Mouse (Mus musculus): ENCODE results near the gene Gpc6. TPM values are rescaled to one million over a fixed set of nuclear protein-coding genes. Genes with fewer than 3 reads are reported as not detected.

Gene Gpc6
- polyA plus RNA-seq, 1 experiment from 2014 or later = 16.8 TPM

DNA sequence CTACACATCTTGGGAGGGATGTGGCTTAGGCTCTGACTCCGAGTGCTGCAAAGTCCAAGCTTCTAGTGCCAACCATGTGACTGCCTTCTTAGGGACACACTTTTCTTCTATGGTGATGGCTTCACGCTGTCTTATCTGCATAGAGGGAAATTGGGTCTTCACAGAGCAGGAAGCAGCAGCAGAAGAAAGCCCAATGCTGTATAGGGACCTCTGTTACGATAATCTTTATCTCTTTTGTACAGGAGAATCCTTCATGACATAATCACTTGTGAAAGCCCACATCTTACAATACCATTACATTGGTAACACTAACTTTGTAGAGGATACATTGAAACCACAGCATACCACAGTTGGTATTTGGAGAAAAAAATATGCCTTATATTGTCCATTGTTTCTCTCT lies 472.1 kb downstream of the Gpc6 start:
- Histone ChIP-seq H3K9ac (replicated peaks; ENCODE audit: low read length) (no peak overlapping the region), H3K27ac (replicated peaks; ENCODE audit: low read depth, low read length) (no peak overlapping the region), H3K4me1 (ENCODE audit: control insufficient read depth, insufficient read depth, low read length) (no peaks in the 10 kb centered on the region), H3K4me2 (ENCODE audit: low read length) (no peak overlapping the region), H3K9me3 (ENCODE audit: control insufficient read depth, low read length) (no peaks in the 10 kb centered on the region), H3K36me3 (ENCODE audit: control insufficient read depth, insufficient read depth, low read length) (no peaks in the 10 kb centered on the region), H3K4me3 (replicated peaks; ENCODE audit: low read depth, low read length) (no peak overlapping the region), H3K27me3 (ENCODE audit: control insufficient read depth, insufficient read depth, low read length) (no peaks in the 10 kb centered on the region)
- ATAC-seq (ENCODE audit: low FRiP score, low TSS enrichment) (no peak), DNase-seq (no peak)
- WGBS = 87% methylated on average over 3 of the region's 3 CpGs

- no peak overlapping the region for H3K4me3 ChIP-seq (replicated peaks; ENCODE audit: low read depth, low read length)
- no peaks in the 10 kb centered on the region for H3K4me1 ChIP-seq (ENCODE audit: control insufficient read depth, insufficient read depth, low read length)
- 78% methylated on average over 9 of the region's 9 CpGs for WGBS
- DNase-seq = no peak
- H3K9me3 ChIP-seq (ENCODE audit: control insufficient read depth, low read length) = no peaks in the 10 kb centered on the region
- H3K9ac ChIP-seq (replicated peaks; ENCODE audit: low read length) = no peak overlapping the region
- H3K27ac ChIP-seq (replicated peaks; ENCODE audit: low read depth, low read length) = no peak overlapping the region
- no peaks in the 10 kb centered on the region for H3K36me3 ChIP-seq (ENCODE audit: control insufficient read depth, insufficient read depth, low read length)
- no peak for ATAC-seq (ENCODE audit: low FRiP score, low TSS enrichment)
- no peaks in the 10 kb centered on the region for H3K27me3 ChIP-seq (ENCODE audit: control insufficient read depth, insufficient read depth, low read length)
- H3K4me2 ChIP-seq (ENCODE audit: low read length) = no peak overlapping the region
These were observed 482.9 kb downstream of the Gpc6 start for GRCm38 (mm10) chr14:117407824-117408524.

GRCm38 (mm10) chr14:117408525-117408835 lies 483.4 kb downstream of the Gpc6 start:
- no peak overlapping the region for H3K27ac ChIP-seq (replicated peaks; ENCODE audit: low read depth, low read length)
- no peak for ATAC-seq (ENCODE audit: low FRiP score, low TSS enrichment)
- no peak overlapping the region for H3K4me3 ChIP-seq (replicated peaks; ENCODE audit: low read depth, low read length)
- DNase-seq = no peak
- H3K4me2 ChIP-seq (ENCODE audit: low read length) = no peak overlapping the region
- H3K27me3 ChIP-seq (ENCODE audit: control insufficient read depth, insufficient read depth, low read length) = no peaks in the 10 kb centered on the region
- H3K9ac ChIP-seq (replicated peaks; ENCODE audit: low read length) = no peak overlapping the region
- H3K36me3 ChIP-seq (ENCODE audit: control insufficient read depth, insufficient read depth, low read length) = no peaks in the 10 kb centered on the region
- 91% methylated on average over 3 of the region's 3 CpGs for WGBS
- H3K4me1 ChIP-seq (ENCODE audit: control insufficient read depth, insufficient read depth, low read length) = no peaks in the 10 kb centered on the region
- no peaks in the 10 kb centered on the region for H3K9me3 ChIP-seq (ENCODE audit: control insufficient read depth, low read length)

- no peak for DNase-seq
- Histone ChIP-seq H3K27ac (replicated peaks; ENCODE audit: low read depth, low read length) (no peak overlapping the region), H3K4me1 (ENCODE audit: control insufficient read depth, insufficient read depth, low read length) (no peaks in the 10 kb centered on the region), H3K27me3 (ENCODE audit: control insufficient read depth, insufficient read depth, low read length) (no peaks in the 10 kb centered on the region), H3K36me3 (ENCODE audit: control insufficient read depth, insufficient read depth, low read length) (no peaks in the 10 kb centered on the region), H3K9ac (replicated peaks; ENCODE audit: low read length) (no peak overlapping the region), H3K4me2 (ENCODE audit: low read length) (no peak overlapping the region), H3K9me3 (ENCODE audit: control insufficient read depth, low read length) (no peaks in the 10 kb centered on the region), H3K4me3 (replicated peaks; ENCODE audit: low read depth, low read length) (no peak overlapping the region)
- 93% methylated on average over 2 of the region's 2 CpGs for WGBS
- no peak for ATAC-seq (ENCODE audit: low FRiP score, low TSS enrichment)
These were observed 484.7 kb downstream of the Gpc6 start for GRCm38 (mm10) chr14:117409778-117410177.

GRCm38 (mm10) chr14:117410511-117410910 lies 485.4 kb downstream of the Gpc6 start:
- WGBS = 95% methylated on average over 2 of the region's 2 CpGs
- Histone ChIP-seq H3K9me3 (ENCODE audit: control insufficient read depth, low read length) (no peaks in the 10 kb centered on the region), H3K4me2 (ENCODE audit: low read length) (no peak overlapping the region), H3K27ac (replicated peaks; ENCODE audit: low read depth, low read length) (no peak overlapping the region), H3K36me3 (ENCODE audit: control insufficient read depth, insufficient read depth, low read length) (no peaks in the 10 kb centered on the region), H3K9ac (replicated peaks; ENCODE audit: low read length) (no peak overlapping the region), H3K4me1 (ENCODE audit: control insufficient read depth, insufficient read depth, low read length) (no peaks in the 10 kb centered on the region), H3K4me3 (replicated peaks; ENCODE audit: low read depth, low read length) (no peak overlapping the region), H3K27me3 (ENCODE audit: control insufficient read depth, insufficient read depth, low read length) (no peaks in the 10 kb centered on the region)
- no peak for ATAC-seq (ENCODE audit: low FRiP score, low TSS enrichment)
- no peak for DNase-seq

- ATAC-seq (ENCODE audit: low FRiP score, low TSS enrichment) (no peak), DNase-seq (no peak)
- no peaks in the 10 kb centered on the region for H3K36me3 ChIP-seq (ENCODE audit: control insufficient read depth, insufficient read depth, low read length)
- no peaks in the 10 kb centered on the region for H3K27me3 ChIP-seq (ENCODE audit: control insufficient read depth, insufficient read depth, low read length)
- no peak overlapping the region for H3K4me2 ChIP-seq (ENCODE audit: low read length)
- no peak overlapping the region for H3K9ac ChIP-seq (replicated peaks; ENCODE audit: low read length)
- H3K4me1 ChIP-seq (ENCODE audit: control insufficient read depth, insufficient read depth, low read length) = no peaks in the 10 kb centered on the region
- H3K27ac ChIP-seq (replicated peaks; ENCODE audit: low read depth, low read length) = no peak overlapping the region
- no peak overlapping the region for H3K4me3 ChIP-seq (replicated peaks; ENCODE audit: low read depth, low read length)
- H3K9me3 ChIP-seq (ENCODE audit: control insufficient read depth, low read length) = no peaks in the 10 kb centered on the region
These were observed 489.9 kb downstream of the Gpc6 start for GRCm38 (mm10) chr14:117415045-117415444.

- ATAC-seq (ENCODE audit: low FRiP score, low TSS enrichment) (no peak), DNase-seq (no peak)
- no peak overlapping the region for H3K4me2 ChIP-seq (ENCODE audit: low read length)
- no peaks in the 10 kb centered on the region for H3K36me3 ChIP-seq (ENCODE audit: control insufficient read depth, insufficient read depth, low read length)
- H3K4me3 ChIP-seq (replicated peaks; ENCODE audit: low read depth, low read length) = no peak overlapping the region
- no peaks in the 10 kb centered on the region for H3K4me1 ChIP-seq (ENCODE audit: control insufficient read depth, insufficient read depth, low read length)
- WGBS = 64% methylated on average over 6 of the region's 6 CpGs
- no peaks in the 10 kb centered on the region for H3K27me3 ChIP-seq (ENCODE audit: control insufficient read depth, insufficient read depth, low read length)
- H3K27ac ChIP-seq (replicated peaks; ENCODE audit: low read depth, low read length) = no peak overlapping the region
- no peak overlapping the region for H3K9ac ChIP-seq (replicated peaks; ENCODE audit: low read length)
- no peaks in the 10 kb centered on the region for H3K9me3 ChIP-seq (ENCODE audit: control insufficient read depth, low read length)
These were observed 494.6 kb downstream of the Gpc6 start for GRCm38 (mm10) chr14:117419561-117420218.

GRCm38 (mm10) chr14:117421170-117421569 lies 496.1 kb downstream of the Gpc6 start:
- no peak overlapping the region for H3K9ac ChIP-seq (replicated peaks; ENCODE audit: low read length)
- 92% methylated on average over 3 of the region's 3 CpGs for WGBS
- no peaks in the 10 kb centered on the region for H3K4me1 ChIP-seq (ENCODE audit: control insufficient read depth, insufficient read depth, low read length)
- DNase-seq (no peak), ATAC-seq (ENCODE audit: low FRiP score, low TSS enrichment) (no peak)
- H3K36me3 ChIP-seq (ENCODE audit: control insufficient read depth, insufficient read depth, low read length) = no peaks in the 10 kb centered on the region
- no peak overlapping the region for H3K4me3 ChIP-seq (replicated peaks; ENCODE audit: low read depth, low read length)
- H3K27me3 ChIP-seq (ENCODE audit: control insufficient read depth, insufficient read depth, low read length) = no peaks in the 10 kb centered on the region
- H3K27ac ChIP-seq (replicated peaks; ENCODE audit: low read depth, low read length) = no peak overlapping the region
- no peaks in the 10 kb centered on the region for H3K9me3 ChIP-seq (ENCODE audit: control insufficient read depth, low read length)
- H3K4me2 ChIP-seq (ENCODE audit: low read length) = no peak overlapping the region

GRCm38 (mm10) chr14:117426116-117426515 lies 501.0 kb downstream of the Gpc6 start:
- Histone ChIP-seq H3K27me3 (ENCODE audit: control insufficient read depth, insufficient read depth, low read length) (no peaks in the 10 kb centered on the region), H3K4me2 (ENCODE audit: low read length) (no peak overlapping the region), H3K9ac (replicated peaks; ENCODE audit: low read length) (no peak overlapping the region), H3K27ac (replicated peaks; ENCODE audit: low read depth, low read length) (no peak overlapping the region), H3K36me3 (ENCODE audit: control insufficient read depth, insufficient read depth, low read length) (no peaks in the 10 kb centered on the region), H3K4me3 (replicated peaks; ENCODE audit: low read depth, low read length) (no peak overlapping the region), H3K9me3 (ENCODE audit: control insufficient read depth, low read length) (no peaks in the 10 kb centered on the region), H3K4me1 (ENCODE audit: control insufficient read depth, insufficient read depth, low read length) (no peaks in the 10 kb centered on the region)
- ATAC-seq (ENCODE audit: low FRiP score, low TSS enrichment) (no peak), DNase-seq (peak; percentile 40)
- 15% methylated on average over 7 of the region's 7 CpGs for WGBS

Measured in midbrain, embryonic 14.5 days (tissue).